Mouse (Mus musculus) liver, adult 2 months (tissue): ENCODE results near the gene Ooep.

Experiments used
- CTCF ChIP-seq: fragments of 200-500 bp; IDR thresholded peaks from 2 replicates; pipeline ENCODE4 v1.5.1; 2011; ENCODE audit warnings: low read depth, low read length, control low read depth
- POLR2A ChIP-seq: fragments of 200-500 bp; IDR thresholded peaks from 2 replicates; pipeline ENCODE4 v1.6.1; 2011; ENCODE audit warnings: low read length, control low read depth; ENCODE audit not compliant: insufficient read depth; ENCODE audit errors: extremely low read depth

DNA sequence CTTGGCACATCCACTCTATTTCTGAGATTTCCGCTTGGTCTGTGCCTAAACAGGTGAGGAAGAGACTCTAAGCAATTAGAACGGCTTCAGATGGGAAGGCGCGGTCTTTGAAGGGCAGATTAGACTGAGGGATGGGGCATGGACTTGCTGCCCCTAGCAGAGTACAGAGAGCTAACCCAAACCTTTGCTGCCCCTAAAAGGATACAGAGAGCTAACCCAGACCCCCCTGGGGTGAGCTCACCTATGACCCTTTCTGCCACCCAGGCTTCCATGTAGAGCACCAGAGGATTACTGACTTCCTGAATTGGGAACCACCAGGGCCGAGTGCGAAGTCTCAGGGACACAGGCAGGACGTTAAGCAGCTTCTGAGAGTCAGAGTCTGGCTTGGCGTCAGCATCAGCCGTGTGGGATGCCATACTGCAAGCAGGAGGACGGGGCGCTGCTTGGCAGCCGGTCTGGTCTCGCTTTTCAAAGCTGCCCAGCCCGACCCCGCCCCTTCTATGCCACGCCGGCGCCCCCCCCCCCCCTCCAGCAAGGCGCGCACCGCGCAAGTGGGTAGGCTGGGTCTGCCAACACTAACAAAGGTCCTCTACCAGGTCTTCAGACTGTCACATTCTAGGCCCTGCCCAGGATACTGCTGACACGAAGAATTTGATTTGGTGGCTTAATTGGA, at the start of gene Ooep:
- no peak for TF ChIP-seq CTCF
- TF ChIP-seq POLR2A = no peak
